Mouse (Mus musculus): ENCODE results near the gene Galnt11.

- no peak for TF ChIP-seq FLI1 (IDR thresholded peaks at IDR 0.05; ENCODE audit: low read length)
- no peak for TF ChIP-seq GATA1 (IDR thresholded peaks at IDR 0.05; ENCODE audit: borderline replicate concordance, low read length)
Measured at GRCm38 (mm10) chr5:25181004-25181531, 40.6 kb upstream of the Galnt11 start, which contains the start of gene Galntl5.

Data from megakaryocyte, embryonic 14.5 days (primary cell).